Mouse (Mus musculus) forebrain, embryonic 11.5 days (tissue): Measurements from ENCODE around the gene Scfd2. TPM values are rescaled to one million over a fixed set of nuclear protein-coding genes. Genes with fewer than 3 reads are reported as not detected.

ENCODE experiments used
- ATAC-seq: fragments of 200-750 bp; cut with Nextera tagmentation; replicated peaks from 2 replicates; pipeline ENCODE4 v1.8.0; 2017; ENCODE audit warnings: moderate TSS enrichment; ENCODE audit not compliant: low FRiP score
- DNase-seq: peaks from one replicate; pipeline ENCODE4 v3.0.0-alpha.2; 2017; ENCODE audit warnings: low spot score
- H3K27ac ChIP-seq: fragments of 300-500 bp; sonication (generic); 2 replicates; pipeline ENCODE4 v1.5.1; 2014; ENCODE audit warnings: low read depth, low read length
- H3K27me3 ChIP-seq: fragments of 300-500 bp; sonication (generic); 2 replicates; pipeline ENCODE4 v1.6.1; 2014; ENCODE audit warnings: mild to moderate bottlenecking, low read length, mixed read lengths; ENCODE audit not compliant: control insufficient read depth, insufficient read depth
- H3K36me3 ChIP-seq: fragments of 300-500 bp; sonication (generic); 2 replicates; pipeline ENCODE4 v1.6.1; 2014; ENCODE audit warnings: mild to moderate bottlenecking, low read length, moderate library complexity, mixed read lengths; ENCODE audit not compliant: control insufficient read depth, insufficient read depth
- H3K4me1 ChIP-seq: fragments of 300-500 bp; sonication (generic); replicated peaks from 2 replicates; pipeline ENCODE4 v1.6.1; 2014; ENCODE audit warnings: low read length, mixed read lengths; ENCODE audit not compliant: control insufficient read depth, insufficient read depth
- H3K4me2 ChIP-seq: fragments of 300-500 bp; sonication (generic); 2 replicates; pipeline ENCODE4 v1.6.1; 2014; ENCODE audit warnings: low read depth, mild to moderate bottlenecking, low read length, moderate library complexity, mixed read lengths; ENCODE audit not compliant: severe bottlenecking
- H3K4me3 ChIP-seq: fragments of 300-500 bp; sonication (generic); 2 replicates; pipeline ENCODE4 v1.5.1; 2014; ENCODE audit warnings: low read depth, low read length
- H3K9ac ChIP-seq: fragments of 300-500 bp; sonication (generic); 2 replicates; pipeline ENCODE4 v1.6.1; 2014; ENCODE audit warnings: low read length
- H3K9me3 ChIP-seq: fragments of 300-500 bp; sonication (generic); 2 replicates; pipeline ENCODE4 v1.6.1; 2016; ENCODE audit warnings: low read length, mixed read lengths; ENCODE audit not compliant: control insufficient read depth
- WGBS: fragments of 180-500 bp; shearing (Covaris S2); extraction: QIAGEN DNeasy Blood & Tissue Kit; methylation state at CpG from one replicate; pipeline ENCODE4 v1.1.7; 2014; 5-methylcytosine and 5-hydroxymethylcytosine counted together
- polyA plus RNA-seq: library from polyadenylated mRNA; unstranded; fragments of >200 nt; fragmentation: Nextera tagmentation; extraction: Ambion mirVana; gene quantifications from 2 replicates; pipeline ENCODE4 v1.2.1, GENCODE M21; 2014

The Scfd2 gene
- polyA plus RNA-seq, 1 experiment from 2014 or later: 13.3 TPM

GRCm38 (mm10) chr5:74252672-74253286 lies 278.8 kb downstream of the Scfd2 start:
- Histone ChIP-seq H3K4me2 (no peak overlapping the region), H3K27me3 (no peaks in the 10 kb centered on the region), H3K9ac (no peak overlapping the region), H3K36me3 (no peaks in the 10 kb centered on the region), H3K4me3 (no peak overlapping the region), H3K9me3 (no peaks in the 10 kb centered on the region), H3K27ac (no peak overlapping the region), H3K4me1 (no peaks in the 10 kb centered on the region; the same call in 1 of the 2 replicates)
- WGBS: 86% methylated on average over 6 of the region's 6 CpGs
- DNase-seq (no peak), ATAC-seq (no peak)

- no peak overlapping the region for H3K27ac ChIP-seq
- H3K4me3 ChIP-seq: no peak overlapping the region
- H3K27me3 ChIP-seq: no peaks in the 10 kb centered on the region
- peaks cover 1% of the 10 kb centered on the region; the same call in 1 of the 2 replicates for H3K4me1 ChIP-seq
- H3K4me2 ChIP-seq: no peak overlapping the region
- DNase-seq (no peak), ATAC-seq (no peak)
- no peaks in the 10 kb centered on the region for H3K36me3 ChIP-seq
- no peaks in the 10 kb centered on the region for H3K9me3 ChIP-seq
- 59% methylated on average over 2 of the region's 2 CpGs for WGBS
- no peak overlapping the region for H3K9ac ChIP-seq
Measured at GRCm38 (mm10) chr5:74250947-74251346, 280.6 kb downstream of the Scfd2 start.

GRCm38 (mm10) chr5:74250308-74250707 lies 281.3 kb downstream of the Scfd2 start:
- WGBS: 57% methylated on average over 7 of the region's 7 CpGs
- no peaks in the 10 kb centered on the region for H3K36me3 ChIP-seq
- H3K27me3 ChIP-seq: no peaks in the 10 kb centered on the region
- no peaks in the 10 kb centered on the region for H3K9me3 ChIP-seq
- no peak overlapping the region for H3K4me3 ChIP-seq
- ATAC-seq (no peak), DNase-seq (no peak)
- H3K27ac ChIP-seq: no peak overlapping the region
- peaks cover 1% of the 10 kb centered on the region; the same call in 1 of the 2 replicates for H3K4me1 ChIP-seq
- H3K4me2 ChIP-seq: no peak overlapping the region
- H3K9ac ChIP-seq: no peak overlapping the region

GRCm38 (mm10) chr5:74249794-74250193 lies 281.8 kb downstream of the Scfd2 start:
- Histone ChIP-seq H3K36me3 (no peaks in the 10 kb centered on the region), H3K27ac (no peak overlapping the region)

GRCm38 (mm10) chr5:74246971-74247370 lies 284.6 kb downstream of the Scfd2 start:
- Histone ChIP-seq H3K27ac (no peak overlapping the region), H3K36me3 (no peaks in the 10 kb centered on the region), H3K4me2 (no peak overlapping the region), H3K9ac (no peak overlapping the region), H3K4me1 (0 out of 2 replicates have a peak, but pooled peaks cover 1% of the 10 kb centered on the region), H3K4me3 (no peak overlapping the region), H3K9me3 (no peaks in the 10 kb centered on the region), H3K27me3 (no peaks in the 10 kb centered on the region)
- WGBS: 84% methylated on average over 3 of the region's 3 CpGs
- no peak for ATAC-seq
- DNase-seq: no peak

More at GRCm38 (mm10) chr5:74249794-74250193, 281.8 kb downstream of the Scfd2 start:
- Histone ChIP-seq H3K4me3 (no peak overlapping the region), H3K9me3 (no peaks in the 10 kb centered on the region), H3K4me2 (no peak overlapping the region), H3K27me3 (no peaks in the 10 kb centered on the region), H3K4me1 (peaks cover 1% of the 10 kb centered on the region; the same call in 1 of the 2 replicates), H3K9ac (no peak overlapping the region)
- ATAC-seq: no peak
- 70% methylated on average over 3 of the region's 3 CpGs for WGBS
- DNase-seq: no peak

- Histone ChIP-seq H3K4me2 (no peak overlapping the region), H3K4me1 (0 out of 2 replicates have a peak, but pooled peaks cover 1% of the 10 kb centered on the region), H3K9ac (no peak overlapping the region), H3K36me3 (no peaks in the 10 kb centered on the region), H3K9me3 (no peaks in the 10 kb centered on the region), H3K27ac (no peak overlapping the region), H3K4me3 (no peak overlapping the region), H3K27me3 (no peaks in the 10 kb centered on the region)
- DNase-seq (no peak), ATAC-seq (no peak)
- 73% methylated on average over 4 of the region's 4 CpGs for WGBS
Measured at GRCm38 (mm10) chr5:74246453-74246852, 285.1 kb downstream of the Scfd2 start.

- no peak for ATAC-seq
Measured at GRCm38 (mm10) chr5:74245641-74246145, 285.9 kb downstream of the Scfd2 start.

GRCm38 (mm10) chr5:74244406-74245019 lies 287.0 kb downstream of the Scfd2 start:
- Histone ChIP-seq H3K4me1 (peaks cover 4% of the 10 kb centered on the region; the same call in 1 of the 2 replicates), H3K27me3 (no peaks in the 10 kb centered on the region), H3K36me3 (no peaks in the 10 kb centered on the region), H3K27ac (no peak overlapping the region), H3K4me3 (no peak overlapping the region), H3K4me2 (no peak overlapping the region), H3K9ac (no peak overlapping the region), H3K9me3 (no peaks in the 10 kb centered on the region)
- no peak for ATAC-seq
- 93% methylated on average over 14 of the region's 14 CpGs for WGBS
- DNase-seq: no peak

More at GRCm38 (mm10) chr5:74245641-74246145, 285.9 kb downstream of the Scfd2 start:
- Histone ChIP-seq H3K27ac (no peak overlapping the region), H3K27me3 (no peaks in the 10 kb centered on the region), H3K9ac (no peak overlapping the region), H3K4me2 (no peak overlapping the region), H3K9me3 (no peaks in the 10 kb centered on the region), H3K4me1 (peaks cover 4% of the 10 kb centered on the region; the same call in 1 of the 2 replicates), H3K36me3 (no peaks in the 10 kb centered on the region), H3K4me3 (no peak overlapping the region)
- 92% methylated on average over 8 of the region's 8 CpGs for WGBS
- no peak for DNase-seq
